Mouse (Mus musculus) lung, postnatal 0 days (tissue): Measurements from ENCODE around the gene Abhd17b. TPM values are rescaled to one million over a fixed set of nuclear protein-coding genes. Genes with fewer than 3 reads are reported as not detected.
A peak's percentile ranks its signal among the peaks of the same experiment; 100 is the strongest.

ENCODE experiments used
- ATAC-seq: fragments of 200-750 bp; cut with Nextera tagmentation; 2 replicates; pipeline ENCODE4 v1.8.0; 2017; ENCODE audit warnings: moderate library complexity
- DNase-seq: peaks from one replicate; pipeline ENCODE4 v3.0.0-alpha.2; 2016; ENCODE audit warnings: low spot score
- H3K27ac ChIP-seq: fragments of 300-500 bp; sonication (generic); 2 replicates; pipeline ENCODE4 v1.5.1; 2014; ENCODE audit warnings: antibody characterized with exemption, mild to moderate bottlenecking, low read length, mixed read lengths
- H3K27me3 ChIP-seq: fragments of 300-500 bp; sonication (generic); replicated peaks from 2 replicates; pipeline ENCODE4 v1.6.1; 2014; ENCODE audit warnings: low read length, mixed read lengths; ENCODE audit not compliant: insufficient read depth
- H3K36me3 ChIP-seq: fragments of 300-500 bp; sonication (generic); 2 replicates; pipeline ENCODE4 v1.6.1; 2014; ENCODE audit warnings: low read length, mixed read lengths; ENCODE audit not compliant: insufficient read depth
- H3K4me1 ChIP-seq: fragments of 300-500 bp; sonication (generic); 2 replicates; pipeline ENCODE4 v1.6.1; 2014; ENCODE audit warnings: antibody characterized with exemption, low read depth, low read length, mixed read lengths; ENCODE audit not compliant: insufficient read depth
- H3K4me2 ChIP-seq: fragments of 300-500 bp; sonication (generic); replicated peaks from 2 replicates; pipeline ENCODE4 v1.6.1; 2014; ENCODE audit warnings: low read depth, mild to moderate bottlenecking, low read length, moderate library complexity, mixed read lengths
- H3K4me3 ChIP-seq: fragments of 300-500 bp; sonication (generic); 2 replicates; pipeline ENCODE4 v1.5.1; 2014; ENCODE audit warnings: low read depth, low read length
- H3K9ac ChIP-seq: fragments of 300-500 bp; sonication (generic); replicated peaks from 2 replicates; pipeline ENCODE4 v1.6.1; 2014; ENCODE audit warnings: low read depth, mild to moderate bottlenecking
- H3K9me3 ChIP-seq: fragments of 300-500 bp; sonication (generic); 2 replicates; pipeline ENCODE4 v1.6.1; 2016; ENCODE audit warnings: low read length, mixed read lengths
- CTCF ChIP-seq: IDR thresholded peaks from 2 replicates; pipeline ENCODE4 v1.5.1; 2016; ENCODE audit warnings: antibody characterized with exemption, mild to moderate bottlenecking
- EP300 ChIP-seq: IDR thresholded peaks from 2 replicates; pipeline ENCODE4 v1.6.1; 2016; ENCODE audit warnings: antibody characterized with exemption, mild to moderate bottlenecking, control low read depth
- WGBS: fragments of 180-500 bp; shearing (Covaris S2); extraction: QIAGEN DNeasy Blood & Tissue Kit; methylation state at CpG from one replicate; pipeline ENCODE4 v1.1.7; 2014; 5-methylcytosine and 5-hydroxymethylcytosine counted together
- polyA plus RNA-seq: library from polyadenylated mRNA; unstranded; fragments of >200 nt; fragmentation: Nextera tagmentation; extraction: Ambion mirVana; gene quantifications from 2 replicates; pipeline ENCODE4 v1.2.1, GENCODE M21; 2015

Gene Abhd17b
- polyA plus RNA-seq, 1 experiment from 2014 or later: 49.8 TPM

GRCm38 (mm10) chr19:21629501-21629900 is 23.5 kb upstream of the Abhd17b start:
- no peaks in the 10 kb centered on the region for H3K9me3 ChIP-seq
- peak overlapping the region; percentile 40; the same call in 1 of the 2 replicates for H3K27ac ChIP-seq
- DNase-seq (no peak), ATAC-seq (no peak; the same call in 1 of the 2 replicates)
- TF ChIP-seq CTCF: no peak
- no peak for TF ChIP-seq EP300
- no peaks in the 10 kb centered on the region for H3K4me1 ChIP-seq
- H3K27me3 ChIP-seq: no peaks in the 10 kb centered on the region
- no peak overlapping the region for H3K4me2 ChIP-seq
- no peak overlapping the region for H3K9ac ChIP-seq
- 25% methylated on average over 1 of the region's 1 CpGs for WGBS
- H3K36me3 ChIP-seq: no peaks in the 10 kb centered on the region
- H3K4me3 ChIP-seq: no peak overlapping the region

DNA sequence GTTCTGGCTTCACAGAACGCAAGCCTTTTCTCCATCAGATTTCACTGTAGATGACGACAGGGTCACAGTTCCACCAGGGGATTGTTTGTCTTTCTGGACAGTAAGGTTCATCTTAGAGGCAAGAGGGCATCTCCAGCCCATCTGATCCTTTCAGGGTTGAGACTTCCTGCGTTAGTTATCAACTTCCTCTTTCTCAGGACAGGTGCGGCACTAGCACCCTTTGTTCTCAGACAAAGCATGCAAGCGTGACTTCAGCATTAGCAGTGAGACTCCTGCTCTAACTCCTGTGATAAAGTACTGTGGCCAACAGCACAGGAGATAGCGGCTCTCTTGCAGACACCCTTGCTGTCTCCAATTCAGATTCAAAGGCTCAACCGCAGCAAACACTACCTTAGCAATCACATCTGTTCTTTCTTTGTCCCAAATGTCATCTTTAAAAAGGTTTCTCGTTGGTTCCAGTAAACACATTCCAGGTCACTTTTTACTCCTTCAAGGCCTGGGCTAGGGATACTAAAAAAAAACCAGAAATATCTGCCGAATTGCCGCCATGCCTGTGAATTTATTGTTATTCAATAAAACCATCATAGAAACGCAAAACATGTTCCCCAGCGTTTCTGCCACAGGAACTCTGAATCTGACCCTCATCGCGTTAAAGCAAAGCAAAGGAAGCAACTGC is 22.2 kb upstream of the Abhd17b start:
- H3K27ac ChIP-seq: 0 out of 2 replicates have a peak overlapping the region, but pooled peaks have one; percentile 17

GRCm38 (mm10) chr19:21635406-21635805 is 17.6 kb upstream of the Abhd17b start:
- DNase-seq (no peak), ATAC-seq (no peak)
- TF ChIP-seq EP300: no peak
- TF ChIP-seq CTCF: no peak
- H3K4me1 ChIP-seq: no peaks in the 10 kb centered on the region
- H3K9ac ChIP-seq: no peak overlapping the region
- WGBS: 77% methylated on average over 2 of the region's 2 CpGs
- no peak overlapping the region for H3K27ac ChIP-seq
- H3K4me3 ChIP-seq: no peak overlapping the region
- no peaks in the 10 kb centered on the region for H3K27me3 ChIP-seq
- H3K36me3 ChIP-seq: no peaks in the 10 kb centered on the region
- H3K4me2 ChIP-seq: no peak overlapping the region
- no peaks in the 10 kb centered on the region for H3K9me3 ChIP-seq

More for the DNA sequence above, 22.2 kb upstream of the Abhd17b start:
- DNase-seq (no peak), ATAC-seq (peak; percentile 33; the same call in 1 of the 2 replicates)
- H3K36me3 ChIP-seq: no peaks in the 10 kb centered on the region
- H3K4me2 ChIP-seq: no peak overlapping the region
- no peaks in the 10 kb centered on the region for H3K9me3 ChIP-seq
- H3K9ac ChIP-seq: no peak overlapping the region
- H3K4me1 ChIP-seq: no peaks in the 10 kb centered on the region
- TF ChIP-seq EP300: no peak; the same call in 1 of the 2 replicates
- no peak for TF ChIP-seq CTCF
- 59% methylated on average over 14 of the region's 14 CpGs for WGBS
- no peaks in the 10 kb centered on the region for H3K27me3 ChIP-seq
- no peak overlapping the region for H3K4me3 ChIP-seq

DNA sequence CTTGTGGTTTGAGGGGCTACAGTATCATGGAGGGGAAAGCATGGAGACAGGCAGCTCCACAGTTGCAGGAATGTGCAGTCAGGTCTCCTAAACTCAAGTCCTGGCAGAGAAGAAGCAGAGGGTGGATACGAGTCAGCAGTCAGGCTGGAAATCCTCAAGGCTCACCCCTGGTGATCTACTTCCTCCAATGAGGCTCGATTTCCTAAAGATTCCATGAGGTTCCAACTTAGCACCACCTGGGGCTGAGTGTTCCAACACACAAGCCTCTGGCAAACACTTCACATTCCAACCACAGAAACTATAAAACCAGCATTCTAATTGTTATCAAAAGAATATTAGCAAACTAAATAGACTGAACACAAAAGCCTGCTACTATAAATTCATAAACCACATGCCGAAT is 16.1 kb upstream of the Abhd17b start:
- peak; percentile 88 for ATAC-seq
- Histone ChIP-seq H3K27me3 (no peaks in the 10 kb centered on the region), H3K27ac (peak overlapping the region; percentile 66), H3K4me1 (no peaks in the 10 kb centered on the region), H3K9me3 (no peaks in the 10 kb centered on the region), H3K36me3 (no peaks in the 10 kb centered on the region), H3K9ac (no peak overlapping the region), H3K4me2 (no peak overlapping the region; the same call in 1 of the 2 replicates), H3K4me3 (no peak overlapping the region)
- TF ChIP-seq EP300: no peak
- TF ChIP-seq CTCF: no peak
- DNase-seq: peak; percentile 84
- 52% methylated on average over 3 of the region's 3 CpGs for WGBS

DNA sequence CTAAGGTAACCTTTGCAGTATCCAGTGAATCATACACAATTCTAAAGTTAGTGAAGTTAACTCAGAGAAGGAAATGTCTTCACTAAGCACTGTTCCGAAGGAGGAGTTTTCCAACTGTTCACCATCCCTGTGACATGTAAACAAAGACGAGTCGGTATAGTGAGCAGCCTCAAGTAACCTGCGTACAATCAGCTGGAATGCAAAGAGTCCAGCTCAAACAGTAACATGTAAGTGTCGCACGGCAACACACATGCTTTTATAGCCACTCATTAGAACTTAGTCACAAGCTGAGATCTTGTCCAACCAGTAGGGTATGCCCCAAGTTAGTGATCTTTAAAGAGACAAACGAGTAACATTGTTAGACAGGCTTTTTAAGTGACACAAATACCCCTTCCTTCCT is 15.3 kb upstream of the Abhd17b start:
- no peaks in the 10 kb centered on the region for H3K36me3 ChIP-seq
- H3K9ac ChIP-seq: no peak overlapping the region
- peak overlapping the region; percentile 62 for H3K27ac ChIP-seq
- no peaks in the 10 kb centered on the region for H3K4me1 ChIP-seq
- no peak overlapping the region for H3K4me3 ChIP-seq
- DNase-seq: peak; percentile 82
- ATAC-seq: peak; percentile 92
- no peak overlapping the region; the same call in 1 of the 2 replicates for H3K4me2 ChIP-seq
- TF ChIP-seq EP300 (peak; percentile 80), CTCF (peak; percentile 26; the same call in 1 of the 2 replicates)
- WGBS: 42% methylated on average over 7 of the region's 7 CpGs
- H3K27me3 ChIP-seq: no peaks in the 10 kb centered on the region
- H3K9me3 ChIP-seq: no peaks in the 10 kb centered on the region

GRCm38 (mm10) chr19:21643935-21644334 is 9.1 kb upstream of the Abhd17b start:
- H3K9ac ChIP-seq: no peak overlapping the region
- H3K36me3 ChIP-seq: no peaks in the 10 kb centered on the region
- H3K27me3 ChIP-seq: no peaks in the 10 kb centered on the region
- H3K4me2 ChIP-seq: no peak overlapping the region
- H3K9me3 ChIP-seq: no peaks in the 10 kb centered on the region
- no peak overlapping the region for H3K4me3 ChIP-seq
- H3K27ac ChIP-seq: 0 out of 2 replicates have a peak overlapping the region, but pooled peaks have one; percentile 10
- no peaks in the 10 kb centered on the region; the same call in 1 of the 2 replicates for H3K4me1 ChIP-seq
- peak; percentile 17 for DNase-seq
- TF ChIP-seq EP300 (no peak), CTCF (no peak)
- 71% methylated on average over 1 of the region's 1 CpGs for WGBS
- ATAC-seq: no peak
